In genomic region chr2:112812637-112813402, GRCm38 (mm10) we compare ENCODE assay signal across 8 mouse cellular contexts.
DNase-seq lines count a peak whose midpoint lies in the region; ATAC-seq and TF ChIP-seq lines count a peak whose summit lies in the region.
"Had no signal": no experiment of that assay in that cellular context is flagged by ENCODE, and none has a peak within 500 bp of the region (broad histone marks: within the 10 kb centered on the region; RNA-seq: fewer than 3 reads in every experiment).

No protein-coding gene starts in this region.

- H3K27ac ChIP-seq in lung, postnatal 0 days (ENCODE audit: low read length), result no peak overlapping the region
- H3K27ac ChIP-seq in hindbrain, embryonic 10.5 days, result no peak overlapping the region
- H3K27ac ChIP-seq in neural tube, embryonic 15.5 days (replicated peaks), result no peak overlapping the region
- H3K27ac ChIP-seq: limb, embryonic 13.5 days had no signal

- H3K9me3 ChIP-seq in lung, postnatal 0 days (ENCODE audit: low read length), result no peaks in the 10 kb centered on the region
- no peaks in the 10 kb centered on the region for H3K9me3 ChIP-seq in hindbrain, embryonic 10.5 days
- H3K9me3 ChIP-seq in neural tube, embryonic 15.5 days (replicated peaks), result no peaks in the 10 kb centered on the region
- H3K9me3 ChIP-seq: limb, embryonic 13.5 days had no signal

- H3K4me1 ChIP-seq in lung, postnatal 0 days (ENCODE audit: insufficient read depth, low read depth, low read length), result no peaks in the 10 kb centered on the region
- H3K4me1 ChIP-seq in hindbrain, embryonic 10.5 days (replicated peaks), result no peaks in the 10 kb centered on the region
- H3K4me1 ChIP-seq in neural tube, embryonic 15.5 days, result no peaks in the 10 kb centered on the region
- H3K4me1 ChIP-seq: limb, embryonic 13.5 days had no signal

- no peak overlapping the region for H3K4me3 ChIP-seq in lung, postnatal 0 days (ENCODE audit: low read depth, low read length)
- H3K4me3 ChIP-seq in hindbrain, embryonic 10.5 days, result no peak overlapping the region
- no peak overlapping the region for H3K4me3 ChIP-seq in neural tube, embryonic 15.5 days (replicated peaks)
- H3K4me3 ChIP-seq: limb, embryonic 13.5 days had no signal

- no peaks in the 10 kb centered on the region for H3K27me3 ChIP-seq in lung, postnatal 0 days (replicated peaks; ENCODE audit: insufficient read depth, low read length)
- no peaks in the 10 kb centered on the region for H3K27me3 ChIP-seq in hindbrain, embryonic 10.5 days (ENCODE audit: insufficient read depth, poor library complexity, severe bottlenecking)
- no peaks in the 10 kb centered on the region for H3K27me3 ChIP-seq in neural tube, embryonic 15.5 days (replicated peaks)
- H3K27me3 ChIP-seq: limb, embryonic 13.5 days had no signal

- whole genome bisulfite sequencing in lung, postnatal 0 days, result 62% methylated on average over 5 of the region's 5 CpGs
- WGBS in hindbrain, embryonic 10.5 days, result 67% methylated on average over 5 of the region's 5 CpGs
- WGBS in neural tube, embryonic 15.5 days, result 73% methylated on average over 5 of the region's 5 CpGs

- peak; percentile 26 for DNase-seq in lung, postnatal 0 days (ENCODE audit: low spot score)
- no peak for DNase-seq in lung, postnatal 14 days
- peak; percentile 13 for DNase-seq in cerebellum, adult 8-10 months
- DNase-seq in hindbrain, embryonic 10.5 days (ENCODE audit: low spot score), result peak; percentile 23
- no peak for DNase-seq in layer of hippocampus, postnatal 36 days
- DNase-seq in heart, adult 9 months (ENCODE audit: low spot score in 2 of 2), result no peak

- TF ChIP-seq EP300 in lung, postnatal 0 days (IDR thresholded peaks at IDR 0.05), result no peak

- no peak overlapping the region for H3K9ac ChIP-seq in lung, postnatal 0 days (replicated peaks; ENCODE audit: low read depth)
- H3K9ac ChIP-seq in neural tube, embryonic 15.5 days (replicated peaks), result no peak overlapping the region
- H3K9ac ChIP-seq: limb, embryonic 13.5 days had no signal

- no peaks in the 10 kb centered on the region for H3K36me3 ChIP-seq in lung, postnatal 0 days (ENCODE audit: insufficient read depth, low read length)
- H3K36me3 ChIP-seq in hindbrain, embryonic 10.5 days, result no peaks in the 10 kb centered on the region
- no peaks in the 10 kb centered on the region for H3K36me3 ChIP-seq in neural tube, embryonic 15.5 days
- H3K36me3 ChIP-seq: limb, embryonic 13.5 days had no signal

- no peak overlapping the region for H3K4me2 ChIP-seq in lung, postnatal 0 days (replicated peaks; ENCODE audit: low read depth, low read length)
- no peak overlapping the region for H3K4me2 ChIP-seq in neural tube, embryonic 15.5 days
- H3K4me2 ChIP-seq: limb, embryonic 13.5 days had no signal

- ATAC-seq in lung, postnatal 0 days, result no peak
- ATAC-seq in neural tube, embryonic 15.5 days (ENCODE audit: low FRiP score), result peak; percentile 76

- peak; percentile 60 for TF ChIP-seq CTCF in lung, postnatal 0 days (IDR thresholded peaks at IDR 0.05)

Comparison
In these comparisons a context has a peak if more than half of its experiments do, and no peak if none do; other contexts are left out.
1. DNase-seq: peak in lung, postnatal 0 days (single experiment), cerebellum, adult 8-10 months (single experiment) and hindbrain, embryonic 10.5 days (single experiment); none in lung, postnatal 14 days (single experiment), layer of hippocampus, postnatal 36 days (0 of 2) and heart, adult 9 months (0 of 2).